Mouse (Mus musculus): Measurements from ENCODE around the gene Pmpca. TPM values are rescaled to one million over a fixed set of nuclear protein-coding genes. Genes with fewer than 3 reads are reported as not detected.

Pmpca gene
- polyA plus RNA-seq, 1 experiment from 2014 or later, result 55.4 TPM

DNA sequence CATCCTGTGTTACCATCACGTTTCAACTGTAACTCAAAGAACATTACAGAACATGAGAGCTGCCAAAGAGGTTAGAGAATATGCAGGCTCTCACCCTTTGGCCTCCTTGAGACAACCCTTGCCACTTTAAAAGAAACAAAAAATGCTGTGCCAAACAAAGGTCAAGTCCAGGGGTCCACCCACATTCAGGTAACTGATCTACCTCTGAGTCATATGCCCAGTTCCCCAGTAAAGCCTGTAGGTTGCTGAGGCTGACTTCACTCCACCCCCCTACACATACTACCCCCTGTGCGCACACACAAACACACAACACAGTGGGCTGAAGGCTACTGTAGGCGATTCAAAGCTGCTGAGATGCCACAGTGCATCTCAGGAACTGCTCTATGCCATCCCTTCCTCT lies 1.4 kb upstream of the Pmpca start:
- Histone ChIP-seq H3K9ac (ENCODE audit: low read length) (peak overlapping the region; percentile 43), H3K36me3 (ENCODE audit: control insufficient read depth, insufficient read depth, low read length) (peaks cover 43% of the 10 kb centered on the region), H3K27ac (replicated peaks) (no peak overlapping the region), H3K4me2 (replicated peaks; ENCODE audit: low read depth) (no peak overlapping the region), H3K27me3 (ENCODE audit: control insufficient read depth, insufficient read depth, low read length) (no peaks in the 10 kb centered on the region), H3K4me3 (ENCODE audit: low read depth, low read length) (no peak overlapping the region), H3K9me3 (ENCODE audit: control insufficient read depth, low read length) (no peaks in the 10 kb centered on the region), H3K4me1 (replicated peaks; ENCODE audit: control insufficient read depth, insufficient read depth) (no peaks in the 10 kb centered on the region)
- 80% methylated on average over 3 of the region's 3 CpGs for WGBS
- TF ChIP-seq EP300 (optimal IDR thresholded peaks at IDR 0.05), result no peak
- TF ChIP-seq CTCF (IDR thresholded peaks at IDR 0.05; ENCODE audit: low read depth), result no peak
- ATAC-seq (ENCODE audit: low FRiP score, low TSS enrichment) (no peak), DNase-seq (ENCODE audit: low spot score) (no peak)

DNA sequence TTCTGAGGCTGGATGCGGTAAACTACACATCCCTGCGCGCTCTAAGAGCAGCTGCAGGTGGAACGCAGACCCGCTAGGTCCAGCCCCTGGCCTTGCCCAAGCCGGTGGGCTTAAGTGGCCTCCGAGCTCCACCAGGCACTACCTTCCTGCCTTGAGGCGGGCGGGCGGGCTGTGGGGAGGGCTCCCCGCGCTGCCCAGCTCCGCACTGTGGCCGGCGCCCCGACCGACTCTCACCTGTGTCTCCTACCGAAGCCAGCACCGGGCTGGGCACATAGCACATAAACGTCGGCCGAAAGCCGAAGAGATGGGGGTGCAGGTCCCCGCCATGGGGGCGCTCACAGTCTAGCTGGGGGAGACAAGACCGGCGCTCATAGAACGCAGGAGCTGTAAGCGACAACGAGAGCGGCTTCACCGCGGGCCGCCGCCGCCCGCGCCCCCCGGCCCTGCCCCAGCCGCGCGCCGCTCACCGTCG lies 421 bp upstream of the Pmpca start:
- TF ChIP-seq EP300 (optimal IDR thresholded peaks at IDR 0.05) (no peak), CTCF (IDR thresholded peaks at IDR 0.05; ENCODE audit: low read depth) (no peak)
- H3K27ac ChIP-seq (replicated peaks), result peak overlapping the region; percentile 69
- H3K27me3 ChIP-seq (ENCODE audit: control insufficient read depth, insufficient read depth, low read length), result no peaks in the 10 kb centered on the region
- WGBS, result under 1% methylated on average over 45 of the region's 45 CpGs
- no peaks in the 10 kb centered on the region for H3K4me1 ChIP-seq (replicated peaks; ENCODE audit: control insufficient read depth, insufficient read depth)
- H3K4me2 ChIP-seq (replicated peaks; ENCODE audit: low read depth), result peak overlapping the region; percentile 96
- peaks cover 46% of the 10 kb centered on the region for H3K36me3 ChIP-seq (ENCODE audit: control insufficient read depth, insufficient read depth, low read length)
- DNase-seq (ENCODE audit: low spot score) (no peak), ATAC-seq (ENCODE audit: low FRiP score, low TSS enrichment) (peak; percentile 60)
- H3K9ac ChIP-seq (ENCODE audit: low read length), result peak overlapping the region; percentile 94
- H3K4me3 ChIP-seq (ENCODE audit: low read depth, low read length), result peak overlapping the region; percentile 97
- H3K9me3 ChIP-seq (ENCODE audit: control insufficient read depth, low read length), result no peaks in the 10 kb centered on the region

DNA sequence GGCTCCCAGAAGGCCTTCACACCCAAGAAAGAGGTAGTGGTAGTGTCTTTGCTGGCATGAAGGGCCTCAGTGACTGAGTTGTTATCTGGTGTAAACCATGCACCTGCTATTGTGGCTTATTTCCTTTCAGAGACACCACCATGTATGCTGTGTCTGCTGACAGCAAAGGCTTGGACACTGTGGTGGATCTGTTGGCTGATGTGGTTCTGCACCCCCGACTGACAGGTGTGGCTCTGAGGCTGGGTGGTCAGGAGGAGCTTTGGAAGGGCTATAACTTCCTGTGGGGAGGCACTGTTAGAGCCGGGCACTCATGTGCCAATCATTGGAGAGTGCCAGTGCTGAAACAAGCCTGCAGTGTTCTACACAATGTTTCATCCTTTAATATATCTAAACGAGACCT lies 1.8 kb downstream of the Pmpca start:
- TF ChIP-seq EP300 (optimal IDR thresholded peaks at IDR 0.05), result no peak
- no peak for TF ChIP-seq CTCF (IDR thresholded peaks at IDR 0.05; ENCODE audit: low read depth)
- Histone ChIP-seq H3K4me2 (replicated peaks; ENCODE audit: low read depth) (no peak overlapping the region), H3K27ac (replicated peaks) (no peak overlapping the region), H3K9me3 (ENCODE audit: control insufficient read depth, low read length) (no peaks in the 10 kb centered on the region), H3K27me3 (ENCODE audit: control insufficient read depth, insufficient read depth, low read length) (no peaks in the 10 kb centered on the region), H3K9ac (ENCODE audit: low read length) (no peak overlapping the region), H3K4me3 (ENCODE audit: low read depth, low read length) (no peak overlapping the region), H3K4me1 (replicated peaks; ENCODE audit: control insufficient read depth, insufficient read depth) (no peaks in the 10 kb centered on the region), H3K36me3 (ENCODE audit: control insufficient read depth, insufficient read depth, low read length) (peaks cover 41% of the 10 kb centered on the region)
- DNase-seq (ENCODE audit: low spot score), result no peak
- 82% methylated on average over 3 of the region's 3 CpGs for WGBS
- ATAC-seq (ENCODE audit: low FRiP score, low TSS enrichment), result no peak

DNA sequence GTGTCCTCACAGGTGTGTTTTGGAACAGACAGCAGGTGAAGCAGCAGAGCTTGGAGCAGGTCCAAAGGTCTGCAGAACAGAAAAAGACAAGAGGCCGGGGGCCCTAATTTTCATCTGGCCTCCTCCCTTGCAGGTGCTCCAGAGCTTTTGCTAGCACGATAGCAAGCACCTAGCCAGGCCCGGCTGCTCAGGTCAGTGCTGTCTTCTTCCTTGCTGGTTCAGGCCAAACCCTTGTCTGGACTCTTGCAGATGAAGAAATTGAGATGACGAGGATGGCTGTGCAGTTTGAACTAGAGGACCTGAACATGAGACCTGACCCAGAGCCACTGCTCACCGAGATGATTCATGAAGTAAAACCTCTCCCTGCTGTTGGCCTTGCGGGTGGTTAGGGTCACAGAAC lies 2.5 kb downstream of the Pmpca start:
- WGBS, result 85% methylated on average over 6 of the region's 6 CpGs
- ATAC-seq (ENCODE audit: low FRiP score, low TSS enrichment) (no peak), DNase-seq (ENCODE audit: low spot score) (no peak)
- Histone ChIP-seq H3K27me3 (ENCODE audit: control insufficient read depth, insufficient read depth, low read length) (no peaks in the 10 kb centered on the region), H3K4me1 (replicated peaks; ENCODE audit: control insufficient read depth, insufficient read depth) (no peaks in the 10 kb centered on the region), H3K9ac (ENCODE audit: low read length) (no peak overlapping the region), H3K4me3 (ENCODE audit: low read depth, low read length) (no peak overlapping the region), H3K4me2 (replicated peaks; ENCODE audit: low read depth) (no peak overlapping the region), H3K36me3 (ENCODE audit: control insufficient read depth, insufficient read depth, low read length) (peaks cover 43% of the 10 kb centered on the region), H3K9me3 (ENCODE audit: control insufficient read depth, low read length) (no peaks in the 10 kb centered on the region), H3K27ac (replicated peaks) (no peak overlapping the region)
- TF ChIP-seq EP300 (optimal IDR thresholded peaks at IDR 0.05) (no peak), CTCF (IDR thresholded peaks at IDR 0.05; ENCODE audit: low read depth) (no peak)

DNA sequence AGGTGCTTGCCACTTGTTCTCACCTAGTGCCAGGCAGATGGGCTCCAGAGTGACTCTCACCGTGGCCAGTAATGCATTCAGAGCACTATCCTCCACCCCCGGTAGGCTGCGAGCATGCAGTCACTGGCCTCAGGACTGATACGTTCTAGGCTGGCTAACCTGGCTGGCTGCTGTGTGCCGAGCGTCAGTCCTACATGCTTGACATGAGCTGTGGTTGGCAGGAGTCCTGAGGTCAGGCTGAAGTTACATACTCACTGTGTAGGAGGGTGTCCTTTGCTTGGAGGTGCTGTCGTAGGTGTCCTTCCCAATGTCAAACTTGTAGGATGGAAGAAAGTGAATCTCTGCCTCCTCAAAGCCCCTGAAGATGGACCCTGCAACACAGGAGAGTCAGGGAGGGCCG lies 9.8 kb downstream of the Pmpca start:
- no peaks in the 10 kb centered on the region for H3K9me3 ChIP-seq (ENCODE audit: control insufficient read depth, low read length)
- 83% methylated on average over 8 of the region's 8 CpGs for WGBS
- peaks cover 55% of the 10 kb centered on the region for H3K36me3 ChIP-seq (ENCODE audit: control insufficient read depth, insufficient read depth, low read length)
- DNase-seq (ENCODE audit: low spot score) (no peak), ATAC-seq (ENCODE audit: low FRiP score, low TSS enrichment) (no peak)
- no peak for TF ChIP-seq EP300 (optimal IDR thresholded peaks at IDR 0.05)
- TF ChIP-seq CTCF (IDR thresholded peaks at IDR 0.05; ENCODE audit: low read depth), result no peak
- no peak overlapping the region for H3K27ac ChIP-seq (replicated peaks)
- H3K4me1 ChIP-seq (replicated peaks; ENCODE audit: control insufficient read depth, insufficient read depth), result no peaks in the 10 kb centered on the region
- H3K27me3 ChIP-seq (ENCODE audit: control insufficient read depth, insufficient read depth, low read length), result no peaks in the 10 kb centered on the region
- no peak overlapping the region for H3K9ac ChIP-seq (ENCODE audit: low read length)
- no peak overlapping the region for H3K4me3 ChIP-seq (ENCODE audit: low read depth, low read length)
- H3K4me2 ChIP-seq (replicated peaks; ENCODE audit: low read depth), result no peak overlapping the region

DNA sequence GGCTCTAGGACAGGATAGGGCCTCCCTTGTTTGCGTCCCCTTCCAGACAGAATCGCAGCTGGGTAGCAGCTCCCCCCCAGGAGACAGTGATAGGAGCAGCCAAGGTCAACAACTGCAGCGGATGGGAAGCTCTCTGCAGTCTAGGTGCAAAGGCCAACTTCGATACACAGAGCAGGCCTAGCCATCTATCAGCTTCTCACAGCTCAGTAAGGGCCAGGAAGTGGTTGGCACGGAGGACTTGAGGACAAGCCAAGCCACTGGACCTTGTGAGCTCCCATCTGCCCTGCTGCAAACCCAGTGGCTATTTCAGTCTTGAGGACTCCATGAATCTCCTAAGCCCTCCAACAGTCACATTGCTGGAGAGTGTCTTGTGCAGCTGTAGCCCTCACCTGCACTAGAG lies 10.5 kb downstream of the Pmpca start:
- Histone ChIP-seq H3K4me1 (replicated peaks; ENCODE audit: control insufficient read depth, insufficient read depth) (no peaks in the 10 kb centered on the region), H3K9ac (ENCODE audit: low read length) (no peak overlapping the region), H3K9me3 (ENCODE audit: control insufficient read depth, low read length) (no peaks in the 10 kb centered on the region), H3K27me3 (ENCODE audit: control insufficient read depth, insufficient read depth, low read length) (no peaks in the 10 kb centered on the region), H3K4me3 (ENCODE audit: low read depth, low read length) (no peak overlapping the region), H3K36me3 (ENCODE audit: control insufficient read depth, insufficient read depth, low read length) (peaks cover 51% of the 10 kb centered on the region), H3K4me2 (replicated peaks; ENCODE audit: low read depth) (no peak overlapping the region), H3K27ac (replicated peaks) (no peak overlapping the region)
- ATAC-seq (ENCODE audit: low FRiP score, low TSS enrichment) (no peak), DNase-seq (ENCODE audit: low spot score) (no peak)
- 66% methylated on average over 5 of the region's 5 CpGs for WGBS
- TF ChIP-seq EP300 (optimal IDR thresholded peaks at IDR 0.05), result no peak
- TF ChIP-seq CTCF (IDR thresholded peaks at IDR 0.05; ENCODE audit: low read depth), result no peak

Measured in stomach, postnatal 0 days (tissue).